Mouse (Mus musculus) midbrain, embryonic 15.5 days (tissue): ENCODE results near the gene Tnfaip6. TPM values are rescaled to one million over a fixed set of nuclear protein-coding genes. Genes with fewer than 3 reads are reported as not detected.

Experiments
- ATAC-seq: fragments of 200-750 bp; cut with Nextera tagmentation; replicated peaks from 2 replicates; pipeline ENCODE4 v1.8.0; 2017; ENCODE audit warnings: moderate TSS enrichment
- H3K27ac ChIP-seq: fragments of 300-500 bp; sonication (generic); 2 replicates; pipeline ENCODE4 v1.5.1; 2015; ENCODE audit warnings: mild to moderate bottlenecking, inconsistent platforms
- H3K27me3 ChIP-seq: fragments of 300-500 bp; sonication (generic); replicated peaks from 2 replicates; pipeline ENCODE4 v1.6.1; 2015; ENCODE audit warnings: inconsistent platforms
- H3K36me3 ChIP-seq: fragments of 300-500 bp; sonication (generic); replicated peaks from 2 replicates; pipeline ENCODE4 v1.6.1; 2015; ENCODE audit warnings: inconsistent platforms
- H3K4me1 ChIP-seq: fragments of 300-500 bp; sonication (generic); 2 replicates; pipeline ENCODE4 v1.6.1; 2015; ENCODE audit warnings: inconsistent platforms
- H3K4me2 ChIP-seq: fragments of 300-500 bp; sonication (generic); 2 replicates; pipeline ENCODE4 v1.6.1; 2015; ENCODE audit warnings: inconsistent platforms, mild to moderate bottlenecking, moderate library complexity
- H3K4me3 ChIP-seq: fragments of 300-500 bp; sonication (generic); 2 replicates; pipeline ENCODE4 v1.5.1; 2015; ENCODE audit warnings: mild to moderate bottlenecking, inconsistent platforms
- H3K9ac ChIP-seq: fragments of 300-500 bp; sonication (generic); 2 replicates; pipeline ENCODE4 v1.6.1; 2015; ENCODE audit warnings: mild to moderate bottlenecking, inconsistent platforms
- H3K9me3 ChIP-seq: fragments of 300-500 bp; sonication (generic); 2 replicates; pipeline ENCODE4 v1.6.1; 2016; ENCODE audit warnings: inconsistent platforms
- WGBS: fragments of 180-500 bp; shearing (Covaris S2); methylation state at CpG from one replicate; pipeline ENCODE4 v1.1.7; 2015; ENCODE audit warnings: mixed read lengths; 5-methylcytosine and 5-hydroxymethylcytosine counted together
- polyA plus RNA-seq: library from polyadenylated mRNA; unstranded; fragments of >200 nt; fragmentation: Nextera tagmentation; extraction: Ambion mirVana; gene quantifications from 2 replicates; pipeline ENCODE4 v1.2.1, GENCODE M21; 2015

The Tnfaip6 gene
- polyA plus RNA-seq, 1 experiment from 2014 or later = 3.2 TPM

DNA sequence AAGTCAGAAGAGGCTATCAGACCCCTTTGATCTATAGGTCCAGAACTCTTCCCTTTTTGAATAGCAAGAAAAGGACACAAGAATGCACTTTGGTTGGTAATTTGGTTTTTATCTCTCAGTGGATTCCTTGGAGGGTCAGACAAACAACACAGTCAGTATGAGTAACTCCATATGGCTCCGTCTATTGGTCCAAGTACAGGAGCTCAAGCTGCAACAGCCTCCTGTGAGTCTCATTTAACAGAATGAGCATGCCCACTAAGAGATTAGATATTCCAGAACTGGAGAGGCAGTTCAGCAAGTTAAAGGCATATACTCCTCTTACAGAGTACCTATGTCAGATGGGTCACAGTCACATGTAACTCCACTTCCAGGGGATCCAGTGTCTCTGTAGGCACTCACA lies 19.3 kb downstream of the Tnfaip6 start:
- H3K9me3 ChIP-seq = no peaks in the 10 kb centered on the region
- H3K4me2 ChIP-seq = no peak overlapping the region
- no peak overlapping the region for H3K9ac ChIP-seq
- H3K27me3 ChIP-seq = no peaks in the 10 kb centered on the region
- H3K27ac ChIP-seq = no peak overlapping the region
- H3K36me3 ChIP-seq = no peaks in the 10 kb centered on the region
- H3K4me3 ChIP-seq = no peak overlapping the region
- WGBS = 88% methylated on average over 1 of the region's 1 CpGs
- no peaks in the 10 kb centered on the region for H3K4me1 ChIP-seq
- no peak for ATAC-seq

DNA sequence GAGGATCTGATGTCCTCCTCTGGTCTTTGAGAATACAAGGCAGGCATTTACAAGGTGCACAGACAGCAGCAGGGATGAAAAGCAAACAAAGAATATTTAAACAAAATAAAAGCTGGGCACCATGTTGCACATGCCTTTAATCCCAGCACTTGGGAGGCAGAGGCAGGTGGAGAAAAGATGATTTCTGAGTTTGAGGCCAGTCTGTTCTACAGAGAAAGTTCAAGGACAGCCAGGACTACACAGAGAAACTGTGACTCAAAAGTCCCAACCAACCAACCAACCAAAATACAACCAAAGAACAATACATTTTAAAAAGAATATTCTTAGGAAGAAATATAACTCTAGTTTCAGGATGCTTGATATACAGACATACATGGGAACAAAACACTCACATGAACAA lies 19.9 kb downstream of the Tnfaip6 start:
- Histone ChIP-seq H3K4me3 (no peak overlapping the region), H3K4me2 (no peak overlapping the region), H3K9ac (no peak overlapping the region), H3K27me3 (no peaks in the 10 kb centered on the region), H3K9me3 (no peaks in the 10 kb centered on the region), H3K4me1 (no peaks in the 10 kb centered on the region), H3K27ac (no peak overlapping the region), H3K36me3 (no peaks in the 10 kb centered on the region)
- no peak for ATAC-seq

DNA sequence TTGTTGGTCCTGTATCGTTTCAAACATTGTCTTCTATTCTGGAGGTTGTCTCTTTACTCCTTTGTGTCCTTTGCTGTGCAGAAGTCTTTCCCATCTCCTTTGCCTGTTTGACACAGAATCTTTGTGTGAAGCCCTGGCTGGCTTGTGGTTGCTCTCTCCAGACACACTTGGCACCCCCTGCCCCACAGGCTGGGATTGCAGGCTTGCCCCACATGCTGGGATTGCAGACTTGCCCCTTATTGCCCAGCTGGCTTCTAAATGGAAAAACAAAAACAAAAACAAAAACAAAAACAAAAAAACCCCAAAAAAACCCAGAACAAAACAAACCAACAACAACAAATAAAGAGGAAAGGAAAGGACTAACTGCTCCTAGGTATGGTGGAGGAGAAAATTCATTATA lies 30.8 kb downstream of the Tnfaip6 start:
- Histone ChIP-seq H3K36me3 (no peaks in the 10 kb centered on the region), H3K4me3 (no peak overlapping the region), H3K4me1 (peaks cover 5% of the 10 kb centered on the region), H3K4me2 (no peak overlapping the region), H3K27me3 (no peaks in the 10 kb centered on the region), H3K9ac (no peak overlapping the region), H3K9me3 (no peaks in the 10 kb centered on the region), H3K27ac (no peak overlapping the region)
- 89% methylated on average over 1 of the region's 1 CpGs for WGBS
- ATAC-seq = no peak

DNA sequence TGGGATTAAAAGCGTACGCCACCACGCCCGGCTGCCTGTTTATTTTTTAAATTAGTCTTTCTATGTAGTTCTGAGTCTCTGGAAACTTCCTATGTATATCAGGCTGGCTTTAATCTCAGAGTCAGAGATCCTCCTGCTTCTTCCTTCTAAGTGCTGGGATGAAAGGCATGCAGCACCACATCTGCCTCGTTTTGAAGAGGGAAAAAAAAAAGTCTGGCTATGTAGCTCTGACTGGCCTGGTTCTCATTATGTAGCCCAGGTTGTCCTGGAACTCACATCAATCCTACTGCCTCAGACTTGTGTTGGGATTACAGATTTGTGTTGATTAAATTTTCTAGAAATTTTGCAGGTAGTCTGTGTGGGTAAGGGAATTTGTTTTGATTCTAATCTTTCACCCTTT lies 33.0 kb downstream of the Tnfaip6 start:
- ATAC-seq = no peak
- no peak overlapping the region for H3K4me3 ChIP-seq
- WGBS = 83% methylated on average over 5 of the region's 5 CpGs
- H3K4me2 ChIP-seq = no peak overlapping the region
- H3K9me3 ChIP-seq = no peaks in the 10 kb centered on the region
- H3K4me1 ChIP-seq = peaks cover 16% of the 10 kb centered on the region
- no peaks in the 10 kb centered on the region for H3K27me3 ChIP-seq
- H3K9ac ChIP-seq = no peak overlapping the region
- no peaks in the 10 kb centered on the region for H3K36me3 ChIP-seq
- H3K27ac ChIP-seq = no peak overlapping the region

DNA sequence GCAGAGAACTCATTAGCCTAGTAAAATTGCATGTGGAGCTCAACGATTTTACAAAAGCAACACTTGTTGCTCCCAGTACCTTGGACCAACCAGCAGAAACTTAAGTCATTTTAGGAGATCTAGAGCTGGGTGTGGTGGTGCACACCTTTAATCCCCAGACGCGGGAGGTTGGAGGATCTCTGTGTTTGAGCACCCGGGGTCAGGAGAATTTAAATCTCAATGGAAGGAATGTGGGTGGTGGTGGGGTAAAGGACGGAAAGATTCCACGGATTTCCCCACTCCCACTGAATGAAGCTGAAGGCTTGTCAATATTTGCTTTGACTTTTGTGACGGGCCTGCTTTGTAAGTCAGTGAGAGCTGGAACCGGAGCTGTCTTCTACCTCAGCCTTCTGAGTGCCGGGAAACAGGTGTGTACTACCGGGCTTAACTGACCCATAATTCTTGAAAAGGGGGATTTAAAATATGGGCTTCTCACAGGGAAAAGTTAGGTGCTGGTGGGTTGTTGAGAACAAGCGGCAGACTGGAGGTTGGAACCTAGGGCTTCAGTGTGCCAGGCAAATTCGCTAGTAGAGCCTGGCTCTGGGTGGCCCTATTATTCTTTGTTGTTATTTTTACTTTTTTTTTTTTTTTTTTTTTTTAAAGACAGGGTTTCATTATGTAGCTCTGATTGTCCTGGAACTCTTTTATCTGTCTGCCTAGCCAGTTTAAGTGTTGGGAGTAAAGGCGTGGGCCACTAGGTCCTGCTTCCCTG lies 33.6 kb downstream of the Tnfaip6 start:
- 19% methylated on average over 13 of the region's 13 CpGs for WGBS
- Histone ChIP-seq H3K27ac (no peak overlapping the region), H3K4me2 (peak overlapping the region; percentile 59; the same call in 1 of the 2 replicates), H3K27me3 (no peaks in the 10 kb centered on the region), H3K9me3 (no peaks in the 10 kb centered on the region), H3K36me3 (no peaks in the 10 kb centered on the region), H3K9ac (no peak overlapping the region), H3K4me3 (no peak overlapping the region), H3K4me1 (peaks cover 16% of the 10 kb centered on the region)
- ATAC-seq = no peak

DNA sequence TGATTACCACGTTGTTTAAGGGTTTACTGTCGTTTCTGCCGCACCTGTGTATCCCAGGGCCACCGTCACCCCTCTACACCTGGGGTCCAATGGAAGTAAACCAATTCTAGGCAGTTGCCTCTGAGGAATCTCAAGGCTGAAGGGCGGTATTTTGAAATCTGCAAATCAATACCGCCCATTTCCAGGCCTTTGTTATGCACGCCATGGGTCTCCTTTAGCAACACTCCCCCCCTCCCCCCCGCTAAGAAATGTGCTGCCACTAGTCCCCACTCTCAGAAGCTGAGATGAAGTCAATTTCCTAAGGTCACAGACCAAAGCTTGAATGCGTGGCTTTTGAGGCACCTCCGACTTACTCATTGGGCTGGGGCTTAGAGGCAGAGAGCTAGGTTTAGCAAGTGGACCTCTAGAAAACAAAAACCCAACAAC lies 34.3 kb downstream of the Tnfaip6 start:
- no peaks in the 10 kb centered on the region for H3K36me3 ChIP-seq
- peak overlapping the region; percentile 59 for H3K4me2 ChIP-seq
- peak overlapping the region; percentile 81 for H3K27ac ChIP-seq
- H3K9ac ChIP-seq = peak overlapping the region; percentile 77; the same call in 1 of the 2 replicates
- no peaks in the 10 kb centered on the region for H3K27me3 ChIP-seq
- H3K9me3 ChIP-seq = no peaks in the 10 kb centered on the region
- H3K4me3 ChIP-seq = peak overlapping the region; percentile 91
- H3K4me1 ChIP-seq = peaks cover 16% of the 10 kb centered on the region
- under 1% methylated on average over 10 of the region's 10 CpGs for WGBS
- ATAC-seq = peak; percentile 65

DNA sequence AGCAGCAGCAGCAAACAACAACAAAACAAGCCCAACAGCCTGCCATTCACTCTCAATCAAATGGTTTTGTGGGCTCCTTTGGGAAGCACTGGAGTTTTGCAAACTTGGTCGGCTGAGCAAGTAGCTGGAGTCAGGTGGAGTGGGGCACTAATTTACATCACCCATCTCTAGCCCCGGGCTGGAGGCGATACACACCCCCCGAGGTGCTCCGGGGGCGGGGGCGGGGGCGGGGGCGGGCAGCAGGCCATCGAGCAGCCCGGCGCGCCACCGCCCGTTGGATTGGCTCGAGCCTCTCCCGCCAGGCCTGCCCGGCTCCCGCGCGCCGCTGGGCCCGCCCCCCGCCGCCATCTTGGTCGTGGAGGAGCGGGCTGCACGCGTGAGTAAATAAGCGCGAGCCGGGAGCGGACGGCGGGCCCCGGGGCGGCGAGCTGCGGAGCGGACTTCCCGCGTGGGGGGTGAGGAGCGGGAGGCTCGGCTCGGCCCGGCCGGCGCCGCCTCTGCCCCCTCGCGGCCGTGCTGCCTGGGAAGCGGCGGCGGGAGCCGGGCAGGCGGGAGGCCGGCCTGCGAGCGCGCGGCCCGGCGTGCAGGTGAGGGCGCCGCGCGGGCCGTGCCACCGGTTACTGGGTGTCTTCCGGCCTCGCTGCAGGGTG lies 34.8 kb downstream of the Tnfaip6 start, which contains the start of gene Rif1:
Gene Rif1 (plus strand): TSS at position 342 of the 650 bp plus-strand sequence.
- Histone ChIP-seq H3K27ac (peak within 1 kb of the TSS; percentile 81), H3K4me2 (peak within 1 kb of the TSS; percentile 59), H3K36me3 (no peaks in the 10 kb centered on the region), H3K4me1 (peaks cover 16% of the 10 kb centered on the region), H3K9ac (peak within 1 kb of the TSS; percentile 77), H3K9me3 (no peaks in the 10 kb centered on the region), H3K27me3 (no peaks in the 10 kb centered on the region), H3K4me3 (peak within 1 kb of the TSS; percentile 91)
- WGBS = under 1% methylated on average over 63 of the region's 72 CpGs
- ATAC-seq = peak; percentile 98

DNA sequence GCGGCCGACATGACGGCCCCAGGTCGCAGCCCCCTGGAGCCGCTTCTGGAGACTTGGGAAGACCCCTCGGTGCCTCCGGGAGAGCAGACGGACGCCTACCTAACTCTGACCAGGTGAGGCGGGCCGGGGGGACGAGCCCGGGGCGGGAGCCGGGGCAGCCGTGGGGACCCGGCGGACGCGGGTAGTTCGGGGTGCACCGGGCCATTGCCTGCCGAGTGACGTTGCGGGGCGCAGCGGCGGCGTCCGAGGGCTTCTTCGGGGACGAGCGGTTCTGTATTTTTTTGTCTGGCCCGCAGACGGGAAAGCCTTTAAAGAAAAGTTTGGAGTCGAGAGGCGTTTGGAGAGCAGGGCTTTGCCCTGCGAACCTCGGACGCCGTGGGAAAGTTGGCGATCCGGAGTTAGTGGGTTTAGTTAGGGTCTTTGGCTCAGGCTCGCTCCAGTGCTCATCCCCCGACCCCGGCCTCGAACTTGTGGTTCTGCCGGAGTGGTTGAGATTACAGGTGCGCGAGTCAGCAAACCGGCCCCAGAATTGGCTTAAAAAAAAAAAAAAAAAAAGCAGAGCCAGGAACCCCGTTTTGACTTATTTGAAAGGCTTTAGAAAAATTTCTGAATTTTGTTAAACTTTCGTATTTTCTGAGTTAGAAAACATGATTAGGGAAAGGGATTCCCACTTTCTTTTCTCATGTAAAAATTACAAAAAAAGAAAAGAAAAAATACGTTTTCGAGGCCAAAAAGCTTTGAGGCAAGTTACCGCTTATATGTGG lies 35.5 kb downstream of the Tnfaip6 start:
- peak overlapping the region; percentile 59 for H3K4me2 ChIP-seq
- peak; percentile 69 for ATAC-seq
- peak overlapping the region; percentile 77 for H3K9ac ChIP-seq
- peak overlapping the region; percentile 81 for H3K27ac ChIP-seq
- 1% methylated on average over 55 of the region's 56 CpGs for WGBS
- no peaks in the 10 kb centered on the region; the same call in 1 of the 2 replicates for H3K36me3 ChIP-seq
- H3K9me3 ChIP-seq = no peaks in the 10 kb centered on the region
- no peaks in the 10 kb centered on the region for H3K27me3 ChIP-seq
- H3K4me1 ChIP-seq = peaks cover 16% of the 10 kb centered on the region
- peak overlapping the region; percentile 91 for H3K4me3 ChIP-seq

DNA sequence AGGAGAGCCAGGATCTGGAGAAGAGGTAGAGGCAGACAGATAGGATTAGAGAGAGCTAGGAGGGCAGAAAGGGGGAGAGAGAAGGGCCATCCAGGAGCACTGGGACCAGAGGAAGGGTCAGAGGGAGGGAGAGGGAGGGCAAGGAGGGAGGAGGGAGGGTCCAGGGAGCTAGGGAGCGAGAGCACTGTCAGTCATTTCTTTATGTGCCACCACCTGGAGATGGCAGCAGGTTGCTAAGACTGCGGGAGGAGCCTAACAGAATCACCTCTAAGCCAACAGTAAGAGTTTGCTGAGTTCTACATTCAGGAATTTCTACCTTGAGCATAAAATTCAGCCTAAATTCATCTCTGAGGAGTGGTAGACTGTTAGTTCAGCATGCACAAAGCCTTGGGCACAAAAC lies 40.9 kb downstream of the Tnfaip6 start:
- no peak for ATAC-seq
- Histone ChIP-seq H3K36me3 (peaks cover 4% of the 10 kb centered on the region; the same call in 1 of the 2 replicates), H3K4me2 (no peak overlapping the region), H3K27me3 (no peaks in the 10 kb centered on the region), H3K4me3 (no peak overlapping the region), H3K4me1 (peaks cover 11% of the 10 kb centered on the region), H3K9ac (no peak overlapping the region), H3K9me3 (no peaks in the 10 kb centered on the region), H3K27ac (no peak overlapping the region)
- 89% methylated on average over 2 of the region's 2 CpGs for WGBS

DNA sequence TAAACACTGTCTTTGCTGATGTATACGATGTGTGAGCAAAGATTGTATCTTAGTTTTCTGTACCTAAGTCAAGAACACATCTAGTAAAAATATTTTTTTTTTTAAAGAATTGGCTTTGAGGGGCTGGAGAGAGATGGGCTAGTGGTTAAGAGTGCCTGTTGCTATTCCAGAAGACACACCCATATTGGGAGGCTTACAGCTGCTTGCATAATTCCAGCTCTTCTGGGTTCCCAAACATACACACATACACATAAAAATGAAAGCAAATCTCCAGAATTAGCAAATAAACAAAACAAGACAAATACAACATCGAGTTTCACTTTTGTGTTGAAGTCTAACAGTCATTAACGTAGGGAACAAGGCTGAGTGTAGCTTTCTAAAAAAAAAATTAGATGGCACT lies 46.2 kb downstream of the Tnfaip6 start:
- WGBS = 98% methylated on average over 3 of the region's 3 CpGs
- no peak overlapping the region for H3K4me3 ChIP-seq
- H3K9me3 ChIP-seq = no peaks in the 10 kb centered on the region
- no peaks in the 10 kb centered on the region for H3K4me1 ChIP-seq
- H3K27ac ChIP-seq = no peak overlapping the region
- H3K36me3 ChIP-seq = peaks cover 8% of the 10 kb centered on the region; the same call in 1 of the 2 replicates
- no peaks in the 10 kb centered on the region for H3K27me3 ChIP-seq
- H3K4me2 ChIP-seq = no peak overlapping the region
- H3K9ac ChIP-seq = no peak overlapping the region
- no peak for ATAC-seq

DNA sequence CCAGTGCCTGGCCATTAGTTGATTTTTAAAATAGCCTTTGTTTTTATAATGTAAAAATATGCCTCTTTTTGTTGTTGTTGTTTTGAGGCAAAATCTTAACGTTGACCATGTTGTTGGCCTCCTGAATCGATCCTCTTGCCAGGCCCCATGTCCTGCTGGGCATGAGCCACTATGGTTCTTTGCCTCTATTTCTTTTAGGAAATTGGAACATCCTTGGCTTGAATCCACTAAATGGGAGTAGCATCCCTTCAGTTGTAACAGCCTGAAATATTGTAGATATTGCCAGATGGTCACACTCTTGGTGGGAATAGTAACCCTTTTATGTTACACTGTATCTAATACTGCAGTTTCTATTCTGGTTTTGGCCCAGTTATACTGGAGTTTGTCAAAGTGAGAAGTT lies 46.8 kb downstream of the Tnfaip6 start:
- Histone ChIP-seq H3K9ac (no peak overlapping the region), H3K4me1 (no peaks in the 10 kb centered on the region), H3K36me3 (peaks cover 5% of the 10 kb centered on the region; the same call in 1 of the 2 replicates), H3K27me3 (no peaks in the 10 kb centered on the region), H3K9me3 (no peaks in the 10 kb centered on the region), H3K27ac (no peak overlapping the region), H3K4me3 (no peak overlapping the region), H3K4me2 (no peak overlapping the region)
- 93% methylated on average over 2 of the region's 2 CpGs for WGBS
- no peak for ATAC-seq
